Mouse (Mus musculus): ENCODE data around the gene Gm17617. TPM values are rescaled to one million over a fixed set of nuclear protein-coding genes. Genes with fewer than 3 reads are reported as not detected.
"Not testable (repeated sequence)": the region's sequence is repeated elsewhere in the genome, so short reads cannot be mapped to it uniquely, and the experiment has no call there.

Gm17617 gene
- polyA plus RNA-seq, 1 experiment from 2014 or later = not detected

DNA sequence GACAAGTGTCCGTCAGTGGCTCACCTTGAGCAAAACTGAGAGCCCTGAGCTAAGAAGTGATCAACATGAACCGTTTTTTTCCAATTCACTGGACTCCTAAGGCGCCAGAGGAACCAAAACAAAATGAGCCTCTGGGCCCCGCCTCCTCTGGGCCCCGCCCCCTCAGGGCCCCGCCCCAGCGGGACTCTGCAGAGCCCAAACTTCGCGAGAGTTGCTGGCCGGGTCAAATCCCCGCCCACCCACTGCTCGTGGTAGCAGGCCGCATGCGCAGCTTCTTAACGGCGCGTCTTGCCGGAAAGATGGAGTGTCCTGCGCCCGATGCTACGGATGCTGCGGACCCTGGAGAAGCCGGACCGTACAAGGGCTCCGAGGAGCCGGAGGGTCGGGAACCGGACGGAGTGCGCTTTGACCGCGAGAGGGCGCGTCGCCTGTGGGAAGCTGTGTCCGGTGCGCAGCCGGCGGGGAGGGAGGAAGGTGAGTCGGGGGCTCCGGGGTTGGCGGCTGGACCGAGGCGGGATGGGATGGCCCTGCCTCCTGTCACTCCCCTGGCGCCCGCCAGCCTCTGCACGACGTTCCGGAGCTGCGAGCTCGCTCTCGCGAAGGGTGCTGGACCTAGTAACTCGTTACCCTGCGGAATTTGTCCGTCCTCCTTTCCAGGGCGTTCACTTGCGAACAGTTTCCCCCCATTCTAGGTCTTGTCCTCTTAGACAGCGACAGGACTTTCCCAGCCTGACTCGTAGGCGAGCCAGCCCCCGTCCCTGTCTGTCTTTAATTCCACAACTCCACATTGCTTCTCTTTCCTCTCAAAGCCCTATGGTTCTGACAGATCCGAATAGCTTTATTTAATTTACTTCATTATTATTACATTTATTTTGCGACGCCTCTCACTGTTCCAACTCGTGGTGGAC is 28.0 kb downstream of the Gm17617 start, which contains the start of gene Zfp346:
Zfp346 (plus strand) TSS at position 267 of the 908 bp plus-strand sequence.
- peak within 1 kb of the TSS; percentile 75 for H3K4me3 ChIP-seq (replicated peaks; ENCODE audit: low read length)
- no peaks in the 10 kb centered on the region for H3K27me3 ChIP-seq (ENCODE audit: control insufficient read depth, insufficient read depth, low read length)
- peak within 1 kb of the TSS; percentile 82 for H3K9ac ChIP-seq (ENCODE audit: low read length)
- under 1% methylated on average over 66 of the region's 66 CpGs for WGBS
- peak within 1 kb of the TSS; percentile 73 for H3K4me2 ChIP-seq (ENCODE audit: low read depth, low read length)
- no peaks in the 10 kb centered on the region for H3K36me3 ChIP-seq (ENCODE audit: control insufficient read depth, insufficient read depth, low read length)
- H3K4me1 ChIP-seq (ENCODE audit: control insufficient read depth, insufficient read depth, low read length) = peaks cover 6% of the 10 kb centered on the region
- H3K27ac ChIP-seq (ENCODE audit: low read length) = peak within 1 kb of the TSS; percentile 75
- no peaks in the 10 kb centered on the region for H3K9me3 ChIP-seq (replicated peaks; ENCODE audit: control insufficient read depth, low read length)
- peak; percentile 96 for ATAC-seq (ENCODE audit: insufficient read depth, low FRiP score)

DNA sequence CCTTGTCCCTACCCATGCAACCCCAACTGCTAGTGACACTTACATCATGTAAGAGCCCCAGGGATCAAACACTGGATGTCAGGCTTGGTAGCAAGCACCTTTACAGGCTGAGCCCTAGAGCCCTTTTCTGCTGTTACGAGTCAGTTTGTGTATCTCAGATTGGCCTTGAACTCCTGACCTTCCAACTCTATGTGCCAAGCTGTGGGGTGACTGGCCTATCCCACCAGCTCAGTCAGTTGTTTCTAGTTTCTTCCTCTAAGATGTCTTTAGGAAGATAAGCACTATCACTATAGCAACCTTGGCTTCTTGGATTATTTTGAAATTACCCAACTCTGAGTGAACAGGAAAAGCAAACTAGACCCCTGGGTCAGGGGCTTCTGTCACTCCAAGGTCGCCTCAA is 30.0 kb downstream of the Gm17617 start:
- Histone ChIP-seq H3K9ac (ENCODE audit: low read length) (no peak overlapping the region), H3K27me3 (ENCODE audit: control insufficient read depth, insufficient read depth, low read length) (no peaks in the 10 kb centered on the region), H3K4me2 (ENCODE audit: low read depth, low read length) (no peak overlapping the region), H3K9me3 (replicated peaks; ENCODE audit: control insufficient read depth, low read length) (no peaks in the 10 kb centered on the region), H3K4me1 (ENCODE audit: control insufficient read depth, insufficient read depth, low read length) (peaks cover 12% of the 10 kb centered on the region), H3K36me3 (ENCODE audit: control insufficient read depth, insufficient read depth, low read length) (no peaks in the 10 kb centered on the region), H3K4me3 (replicated peaks; ENCODE audit: low read length) (no peak overlapping the region), H3K27ac (ENCODE audit: low read length) (no peak overlapping the region)
- no peak for ATAC-seq (ENCODE audit: insufficient read depth, low FRiP score)
- 50% methylated on average over 2 of the region's 2 CpGs for WGBS

DNA sequence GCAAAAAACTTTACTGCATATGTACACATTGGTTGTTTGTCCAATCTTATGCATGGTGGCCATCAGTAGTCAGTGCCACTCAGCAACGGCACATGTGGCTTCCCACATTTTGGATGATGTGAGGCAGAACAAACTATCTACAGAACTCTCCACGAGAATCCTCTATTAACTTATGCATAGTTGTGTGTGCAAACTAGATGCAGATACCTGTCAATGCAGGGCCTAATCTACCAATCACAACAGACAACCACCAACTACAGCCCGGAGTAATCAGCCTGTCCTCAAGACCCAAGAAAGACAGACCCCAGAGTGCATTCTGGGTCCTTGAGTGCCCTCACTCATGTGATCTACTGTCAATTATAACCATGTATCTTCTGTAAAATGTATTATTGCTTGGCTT is 31.0 kb downstream of the Gm17617 start:
- Histone ChIP-seq H3K27me3 (ENCODE audit: control insufficient read depth, insufficient read depth, low read length) (no peaks in the 10 kb centered on the region), H3K4me1 (ENCODE audit: control insufficient read depth, insufficient read depth, low read length) (peaks cover 12% of the 10 kb centered on the region), H3K4me2 (ENCODE audit: low read depth, low read length) (no peak overlapping the region), H3K4me3 (replicated peaks; ENCODE audit: low read length) (no peak overlapping the region), H3K9ac (ENCODE audit: low read length) (no peak overlapping the region), H3K36me3 (ENCODE audit: control insufficient read depth, insufficient read depth, low read length) (no peaks in the 10 kb centered on the region), H3K9me3 (replicated peaks; ENCODE audit: control insufficient read depth, low read length) (no peaks in the 10 kb centered on the region), H3K27ac (ENCODE audit: low read length) (no peak overlapping the region)
- 89% methylated on average over 3 of the region's 3 CpGs for WGBS
- no peak for ATAC-seq (ENCODE audit: insufficient read depth, low FRiP score)

DNA sequence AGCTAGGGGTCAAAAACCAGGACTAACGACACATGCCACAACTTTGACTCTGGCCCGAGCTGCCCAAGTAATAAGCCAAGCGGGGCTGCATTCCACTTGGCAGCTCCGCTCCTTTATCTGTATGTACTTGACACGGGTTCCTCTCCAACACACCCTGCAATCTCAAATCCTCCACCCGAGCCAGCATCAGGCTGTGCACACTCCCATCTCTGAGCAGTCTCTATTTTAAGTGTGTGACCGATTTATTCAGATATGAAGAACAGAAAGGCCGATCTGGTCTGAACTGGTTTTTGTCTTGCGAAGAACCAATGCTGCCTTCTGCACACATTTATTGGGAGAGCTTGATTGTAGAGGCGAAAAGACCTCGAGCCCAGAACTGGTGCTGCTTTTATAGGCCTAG is 31.7 kb downstream of the Gm17617 start:
- Histone ChIP-seq H3K27ac (ENCODE audit: low read length) (no peak overlapping the region), H3K27me3 (ENCODE audit: control insufficient read depth, insufficient read depth, low read length) (no peaks in the 10 kb centered on the region), H3K36me3 (ENCODE audit: control insufficient read depth, insufficient read depth, low read length) (no peaks in the 10 kb centered on the region), H3K9me3 (replicated peaks; ENCODE audit: control insufficient read depth, low read length) (no peaks in the 10 kb centered on the region), H3K4me2 (ENCODE audit: low read depth, low read length) (no peak overlapping the region), H3K4me1 (ENCODE audit: control insufficient read depth, insufficient read depth, low read length) (peaks cover 12% of the 10 kb centered on the region), H3K4me3 (replicated peaks; ENCODE audit: low read length) (no peak overlapping the region), H3K9ac (ENCODE audit: low read length) (no peak overlapping the region)
- WGBS = 92% methylated on average over 11 of the region's 11 CpGs
- no peak for ATAC-seq (ENCODE audit: insufficient read depth, low FRiP score)

DNA sequence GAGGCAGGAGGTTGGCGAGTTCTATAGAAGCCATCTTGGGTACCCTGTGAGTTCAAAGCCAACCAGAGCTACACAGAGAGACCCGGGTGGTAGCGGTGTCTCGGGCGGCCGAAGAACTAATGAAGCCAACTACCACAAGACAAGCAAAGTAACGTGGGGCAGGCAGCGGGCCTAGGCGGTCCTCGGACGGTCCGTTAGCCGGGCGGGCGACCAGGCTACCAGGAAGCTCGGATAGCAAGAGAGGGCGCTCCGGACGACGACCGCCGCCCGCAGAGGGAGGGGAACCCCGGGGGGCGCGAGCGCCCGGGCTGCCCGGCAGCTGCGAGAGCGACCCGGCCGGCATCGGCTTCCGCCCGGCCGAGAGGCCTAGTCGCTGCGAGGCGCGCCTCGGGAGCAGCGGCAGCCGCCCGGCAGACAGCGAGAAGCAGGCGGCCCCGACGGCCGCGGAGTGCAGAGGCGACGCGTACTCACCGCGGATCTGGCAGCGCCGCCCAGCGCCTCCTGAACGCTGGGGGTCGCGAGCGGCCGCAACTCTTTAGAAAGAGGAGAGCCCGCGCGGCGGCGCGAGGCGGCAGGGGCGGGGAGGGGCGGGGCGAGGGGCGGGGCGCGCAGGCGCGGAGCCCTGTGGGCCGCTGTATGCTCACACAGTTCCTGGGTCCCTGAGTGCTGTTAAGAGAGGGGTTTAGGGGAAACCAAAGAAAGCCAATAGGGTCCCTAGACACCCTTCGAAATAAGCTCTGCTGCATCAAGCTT is 33.4 kb downstream of the Gm17617 start, which contains the start of gene Uimc1:
Uimc1 (minus strand) TSS at position 575 of the 753 bp plus-strand sequence.
- peak within 1 kb of the TSS; percentile 64 for H3K4me3 ChIP-seq (replicated peaks; ENCODE audit: low read length)
- H3K9me3 ChIP-seq (replicated peaks; ENCODE audit: control insufficient read depth, low read length) = no peaks in the 10 kb centered on the region
- peak within 1 kb of the TSS; percentile 77 for H3K27ac ChIP-seq (ENCODE audit: low read length)
- no peaks in the 10 kb centered on the region for H3K36me3 ChIP-seq (ENCODE audit: control insufficient read depth, insufficient read depth, low read length)
- no peaks in the 10 kb centered on the region for H3K27me3 ChIP-seq (ENCODE audit: control insufficient read depth, insufficient read depth, low read length)
- peak; percentile 95 for ATAC-seq (ENCODE audit: insufficient read depth, low FRiP score)
- WGBS = under 1% methylated on average over 71 of the region's 81 CpGs
- H3K4me2 ChIP-seq (ENCODE audit: low read depth, low read length) = peak within 1 kb of the TSS; percentile 60
- peaks cover 6% of the 10 kb centered on the region for H3K4me1 ChIP-seq (ENCODE audit: control insufficient read depth, insufficient read depth, low read length)
- peak within 1 kb of the TSS; percentile 85 for H3K9ac ChIP-seq (ENCODE audit: low read length)

DNA sequence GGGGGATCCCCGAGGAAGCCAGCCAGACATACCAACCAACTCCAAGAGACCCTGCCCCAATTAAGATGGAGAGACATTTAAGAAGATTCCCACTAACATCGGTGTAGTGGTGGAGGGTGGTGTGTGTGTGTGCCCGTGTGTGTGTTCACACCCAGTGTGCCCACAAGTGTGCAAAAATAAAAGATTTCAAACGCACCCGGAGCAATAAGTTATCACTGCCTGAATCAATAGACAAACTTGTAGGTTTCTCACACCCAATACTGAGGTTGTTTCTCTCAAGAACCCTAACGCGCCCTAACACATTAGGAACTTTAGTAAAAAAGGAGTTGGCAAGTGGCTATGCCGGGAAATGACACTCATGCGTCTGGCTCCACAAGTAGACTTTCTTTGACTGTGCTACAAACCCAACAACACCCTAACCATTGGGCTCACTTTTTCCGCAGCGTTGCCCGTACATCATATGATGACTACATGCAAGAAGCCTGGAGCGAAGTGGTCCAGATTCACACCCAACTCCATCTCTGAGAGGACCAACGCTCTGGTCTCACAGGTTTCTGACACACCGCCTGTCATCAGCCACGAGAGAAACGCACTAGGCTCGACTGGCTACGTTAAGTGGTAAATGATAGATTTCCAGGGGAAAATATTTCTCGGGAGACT is 34.2 kb downstream of the Gm17617 start:
- ATAC-seq (ENCODE audit: insufficient read depth, low FRiP score) = no peak
- Histone ChIP-seq H3K27me3 (ENCODE audit: control insufficient read depth, insufficient read depth, low read length) (no peaks in the 10 kb centered on the region), H3K9ac (ENCODE audit: low read length) (peak overlapping the region; percentile 85), H3K4me3 (replicated peaks; ENCODE audit: low read length) (peak overlapping the region; percentile 64), H3K27ac (ENCODE audit: low read length) (peak overlapping the region; percentile 77), H3K4me1 (ENCODE audit: control insufficient read depth, insufficient read depth, low read length) (peaks cover 6% of the 10 kb centered on the region), H3K9me3 (replicated peaks; ENCODE audit: control insufficient read depth, low read length) (no peaks in the 10 kb centered on the region), H3K36me3 (ENCODE audit: control insufficient read depth, insufficient read depth, low read length) (no peaks in the 10 kb centered on the region), H3K4me2 (ENCODE audit: low read depth, low read length) (peak overlapping the region; percentile 60)
- 24% methylated on average over 20 of the region's 20 CpGs for WGBS

DNA sequence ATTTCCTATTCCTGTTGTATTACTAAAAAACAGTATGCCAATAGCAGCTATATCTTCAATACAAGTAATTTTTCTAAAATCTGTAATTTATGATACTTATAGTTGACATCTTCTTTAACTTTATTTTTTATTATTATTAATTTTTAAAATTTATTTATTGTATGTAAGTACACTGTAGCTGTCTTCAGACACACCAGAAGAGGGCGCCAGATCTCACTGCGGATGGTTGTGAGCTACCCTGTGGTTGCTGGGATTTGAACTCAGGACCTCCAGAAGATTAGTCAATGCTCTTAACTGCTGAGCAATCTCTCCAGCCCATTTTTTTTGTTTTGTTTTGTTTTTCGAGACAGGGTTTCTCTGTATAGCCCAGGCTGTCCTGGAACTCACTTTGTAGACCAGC is 35.5 kb downstream of the Gm17617 start:
- H3K9ac ChIP-seq (ENCODE audit: low read length); H3K27ac ChIP-seq (ENCODE audit: low read length); H3K4me1 ChIP-seq (ENCODE audit: control insufficient read depth, insufficient read depth, low read length); H3K4me3 ChIP-seq (replicated peaks; ENCODE audit: low read length); H3K36me3 ChIP-seq (ENCODE audit: control insufficient read depth, insufficient read depth, low read length); H3K27me3 ChIP-seq (ENCODE audit: control insufficient read depth, insufficient read depth, low read length); H3K4me2 ChIP-seq (ENCODE audit: low read depth, low read length); ATAC-seq (ENCODE audit: insufficient read depth, low FRiP score); H3K9me3 ChIP-seq (replicated peaks; ENCODE audit: control insufficient read depth, low read length): not testable (repeated sequence)
- 94% methylated on average over 3 of the region's 3 CpGs for WGBS

DNA sequence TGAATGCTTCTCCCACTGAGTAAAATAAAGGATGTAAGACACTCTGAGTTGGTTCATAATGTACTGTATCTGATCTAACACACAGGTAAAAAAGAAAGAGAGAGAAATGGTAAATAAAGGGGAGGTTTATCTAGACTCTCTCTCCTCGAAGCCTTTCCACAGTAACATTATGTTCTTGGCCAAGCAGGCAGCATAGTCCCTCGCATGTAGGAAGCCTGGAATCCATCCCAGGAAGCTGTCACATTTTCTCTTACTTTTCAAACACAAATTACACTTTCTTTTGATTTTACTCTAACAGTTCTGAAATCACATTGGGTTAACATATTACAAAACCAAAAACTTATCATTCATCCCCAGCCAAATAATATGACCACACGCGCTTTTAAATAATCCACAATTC is 40.8 kb downstream of the Gm17617 start:
- 66% methylated on average over 4 of the region's 4 CpGs for WGBS
- no peak for ATAC-seq (ENCODE audit: insufficient read depth, low FRiP score)

More for the DNA sequence above, 40.8 kb downstream of the Gm17617 start:
- Histone ChIP-seq H3K27me3 (ENCODE audit: control insufficient read depth, insufficient read depth, low read length) (no peaks in the 10 kb centered on the region), H3K4me1 (ENCODE audit: control insufficient read depth, insufficient read depth, low read length) (no peaks in the 10 kb centered on the region), H3K4me2 (ENCODE audit: low read depth, low read length) (no peak overlapping the region), H3K9me3 (replicated peaks; ENCODE audit: control insufficient read depth, low read length) (no peaks in the 10 kb centered on the region), H3K9ac (ENCODE audit: low read length) (no peak overlapping the region), H3K27ac (ENCODE audit: low read length) (no peak overlapping the region), H3K4me3 (replicated peaks; ENCODE audit: low read length) (no peak overlapping the region), H3K36me3 (ENCODE audit: control insufficient read depth, insufficient read depth, low read length) (0 out of 2 replicates have a peak, but pooled peaks cover 3% of the 10 kb centered on the region)

All from stomach, embryonic 16.5 days (tissue).